Comparison of ENCODE assay signal across 9 mouse cellular contexts in genomic region chr7:16402968-16403948, GRCm38 (mm10). TPM values are rescaled to one million over a fixed set of nuclear protein-coding genes. Genes with fewer than 3 reads are reported as not detected.
DNase-seq lines count a peak whose midpoint lies in the region; ATAC-seq and TF ChIP-seq lines count a peak whose summit lies in the region.
"Had no signal": no experiment of that assay in that cellular context is flagged by ENCODE, and none has a peak within 500 bp of the region (broad histone marks: within the 10 kb centered on the region; RNA-seq: fewer than 3 reads in every experiment).

No protein-coding gene starts in this region.

- no peak for TF ChIP-seq CTCF in ES-Bruce4 (IDR thresholded peaks at IDR 0.05; ENCODE audit: low read depth, low read length)
- TF ChIP-seq CTCF in kidney, postnatal 0 days (IDR thresholded peaks at IDR 0.05; ENCODE audit: low read depth), result no peak

- peak overlapping the region; percentile 97 for H3K9ac ChIP-seq in ES-Bruce4 (ENCODE audit: low read depth, poor library complexity, severe bottlenecking)
- H3K9ac ChIP-seq in forebrain, embryonic 11.5 days (ENCODE audit: low read length), result peak overlapping the region; percentile 100
- peak overlapping the region; percentile 99 for H3K9ac ChIP-seq in kidney, postnatal 0 days (ENCODE audit: low read depth, low read length)
- H3K9ac ChIP-seq in stomach, embryonic 16.5 days (ENCODE audit: low read length), result peak overlapping the region; percentile 100

- peaks cover 1% of the 10 kb centered on the region for H3K4me1 ChIP-seq in ES-Bruce4 (ENCODE audit: control insufficient read depth, insufficient read depth, low read length)
- peaks cover 13% of the 10 kb centered on the region for H3K4me1 ChIP-seq in forebrain, embryonic 11.5 days (replicated peaks; ENCODE audit: control insufficient read depth, insufficient read depth, low read length)
- H3K4me1 ChIP-seq in kidney, postnatal 0 days (replicated peaks; ENCODE audit: insufficient read depth, low read length), result peaks cover 30% of the 10 kb centered on the region
- H3K4me1 ChIP-seq in midbrain, embryonic 10.5 days, result peaks cover 46% of the 10 kb centered on the region
- peaks cover 42% of the 10 kb centered on the region for H3K4me1 ChIP-seq in stomach, embryonic 16.5 days (ENCODE audit: control insufficient read depth, insufficient read depth, low read length)

- peaks cover 4% of the 10 kb centered on the region; the same call in 1 of the 2 replicates for H3K36me3 ChIP-seq in ES-Bruce4 (ENCODE audit: control insufficient read depth, insufficient read depth, low read length, poor library complexity, severe bottlenecking)
- H3K36me3 ChIP-seq in forebrain, embryonic 11.5 days (ENCODE audit: control insufficient read depth, insufficient read depth, low read length), result no peaks in the 10 kb centered on the region
- H3K36me3 ChIP-seq in kidney, postnatal 0 days (ENCODE audit: insufficient read depth, low read length), result no peaks in the 10 kb centered on the region
- H3K36me3 ChIP-seq in midbrain, embryonic 10.5 days, result peaks cover 32% of the 10 kb centered on the region
- H3K36me3 ChIP-seq in stomach, embryonic 16.5 days (ENCODE audit: control insufficient read depth, insufficient read depth, low read length), result no peaks in the 10 kb centered on the region

- 46% methylated on average over 21 of the region's 21 CpGs for WGBS in forebrain, embryonic 11.5 days
- 21% methylated on average over 21 of the region's 21 CpGs for WGBS in kidney, postnatal 0 days
- 58% methylated on average over 21 of the region's 21 CpGs for WGBS in midbrain, embryonic 10.5 days
- 15% methylated on average over 21 of the region's 21 CpGs for WGBS in stomach, embryonic 16.5 days

- DNase-seq in cerebellum, adult 9-10 months, result peak; percentile 48
- no peak for DNase-seq in cerebellum, adult 8-10 months
- DNase-seq in forebrain, embryonic 11.5 days (ENCODE audit: low spot score), result peak; percentile 57
- DNase-seq in kidney, postnatal 0 days (ENCODE audit: low spot score), result peak; percentile 57
- DNase-seq in midbrain, embryonic 10.5 days (ENCODE audit: low spot score), result peak; percentile 45
- DNase-seq in ovary, adult 18-20 months (ENCODE audit: low spot score), result no peak

- H3K27me3 ChIP-seq in ES-Bruce4 (ENCODE audit: control insufficient read depth, insufficient read depth, low read length, poor library complexity, severe bottlenecking), result no peaks in the 10 kb centered on the region
- H3K27me3 ChIP-seq in forebrain, embryonic 11.5 days (ENCODE audit: control insufficient read depth, insufficient read depth, low read length), result no peaks in the 10 kb centered on the region
- no peaks in the 10 kb centered on the region for H3K27me3 ChIP-seq in kidney, postnatal 0 days (ENCODE audit: insufficient read depth, low read length)
- no peaks in the 10 kb centered on the region for H3K27me3 ChIP-seq in midbrain, embryonic 10.5 days (ENCODE audit: low read depth, poor library complexity, severe bottlenecking)
- no peaks in the 10 kb centered on the region for H3K27me3 ChIP-seq in stomach, embryonic 16.5 days (ENCODE audit: control insufficient read depth, insufficient read depth, low read length)
- H3K27me3 ChIP-seq: Patski had no signal

- no peak for ATAC-seq in forebrain, embryonic 11.5 days (replicated peaks; ENCODE audit: low FRiP score)
- ATAC-seq in kidney, postnatal 0 days (replicated peaks; ENCODE audit: low FRiP score, low read depth), result no peak
- ATAC-seq in stomach, embryonic 16.5 days (ENCODE audit: insufficient read depth, low FRiP score), result no peak
- ATAC-seq: Patski had no signal

- TF ChIP-seq EP300 in ES-Bruce4 (IDR thresholded peaks at IDR 0.05; ENCODE audit: insufficient read depth, low read depth, low read length), result no peak

- no peak for TF ChIP-seq POLR2A in ES-Bruce4 (IDR thresholded peaks at IDR 0.05; ENCODE audit: insufficient read depth, low read length)

- H3K27ac ChIP-seq in ES-Bruce4 (ENCODE audit: insufficient read depth, low read length), result peak overlapping the region; percentile 5
- peak overlapping the region; percentile 100 for H3K27ac ChIP-seq in forebrain, embryonic 11.5 days (ENCODE audit: low read depth, low read length)
- peak overlapping the region; percentile 78 for H3K27ac ChIP-seq in kidney, postnatal 0 days
- peak overlapping the region; percentile 100 for H3K27ac ChIP-seq in midbrain, embryonic 10.5 days (replicated peaks)
- peak overlapping the region; percentile 100 for H3K27ac ChIP-seq in stomach, embryonic 16.5 days (ENCODE audit: low read length)

- H3K4me2 ChIP-seq in forebrain, embryonic 11.5 days (ENCODE audit: low read depth, low read length, severe bottlenecking), result peak overlapping the region; percentile 100
- peak overlapping the region; percentile 92 for H3K4me2 ChIP-seq in kidney, postnatal 0 days (ENCODE audit: low read length)
- peak overlapping the region; percentile 84 for H3K4me2 ChIP-seq in stomach, embryonic 16.5 days (ENCODE audit: low read depth, low read length)

- peak overlapping the region; percentile 49 for H3K4me3 ChIP-seq in ES-Bruce4 (ENCODE audit: low read depth, low read length)
- H3K4me3 ChIP-seq in forebrain, embryonic 11.5 days (ENCODE audit: low read depth, low read length), result peak overlapping the region; percentile 92
- H3K4me3 ChIP-seq in kidney, postnatal 0 days (replicated peaks; ENCODE audit: low read depth, low read length), result peak overlapping the region; percentile 83
- peak overlapping the region; percentile 89 for H3K4me3 ChIP-seq in midbrain, embryonic 10.5 days
- H3K4me3 ChIP-seq in stomach, embryonic 16.5 days (replicated peaks; ENCODE audit: low read length), result peak overlapping the region; percentile 95

- H3K9me3 ChIP-seq in ES-Bruce4 (replicated peaks; ENCODE audit: control insufficient read depth, insufficient read depth, low read length, poor library complexity, severe bottlenecking), result no peaks in the 10 kb centered on the region
- no peaks in the 10 kb centered on the region for H3K9me3 ChIP-seq in forebrain, embryonic 11.5 days (ENCODE audit: control insufficient read depth, low read length)
- no peaks in the 10 kb centered on the region for H3K9me3 ChIP-seq in kidney, postnatal 0 days (replicated peaks; ENCODE audit: low read length)
- H3K9me3 ChIP-seq in midbrain, embryonic 10.5 days (replicated peaks), result no peaks in the 10 kb centered on the region
- no peaks in the 10 kb centered on the region for H3K9me3 ChIP-seq in stomach, embryonic 16.5 days (replicated peaks; ENCODE audit: control insufficient read depth, low read length)

RNA-seq across cellular contexts. Expression of gene Zc3h4, which starts 2.5 kb away (rescaled TPM):
- polyA plus RNA-seq in ES-Bruce4 (2011; ENCODE audit: insufficient read depth, insufficient read length, low read depth, missing spikeins), result 48.3 and 51.2 TPM in 2 replicates
- 23.9 and 24.2 TPM in 2 replicates for polyA plus RNA-seq in forebrain, embryonic 11.5 days (2014; fragmentation: Nextera tagmentation; extraction: Ambion mirVana)
- 9.6 and 10.4 TPM in 2 replicates for polyA plus RNA-seq in kidney, postnatal 0 days (2015; fragmentation: Nextera tagmentation; extraction: Ambion mirVana)
- polyA plus RNA-seq in midbrain, embryonic 10.5 days (2016; fragmentation: Nextera tagmentation; extraction: Ambion mirVana), result 16.9 and 17.6 TPM in 2 replicates
- 9.7 and 10.4 TPM in 2 replicates for polyA plus RNA-seq in stomach, embryonic 16.5 days (2015; fragmentation: Nextera tagmentation; extraction: Ambion mirVana)

RNA-seq across cellular contexts. Expression of gene Sae1, which starts 15.7 kb away (rescaled TPM):
- 256 and 263 TPM in 2 replicates for polyA plus RNA-seq in ES-Bruce4 (2011; ENCODE audit: insufficient read depth, insufficient read length, low read depth, missing spikeins)
- polyA plus RNA-seq in forebrain, embryonic 11.5 days (2014; fragmentation: Nextera tagmentation; extraction: Ambion mirVana), result 427 and 437 TPM in 2 replicates
- 184 and 212 TPM in 2 replicates for polyA plus RNA-seq in kidney, postnatal 0 days (2015; fragmentation: Nextera tagmentation; extraction: Ambion mirVana)
- polyA plus RNA-seq in midbrain, embryonic 10.5 days (2016; fragmentation: Nextera tagmentation; extraction: Ambion mirVana), result 447 and 477 TPM in 2 replicates
- polyA plus RNA-seq in stomach, embryonic 16.5 days (2015; fragmentation: Nextera tagmentation; extraction: Ambion mirVana), result 256 and 262 TPM in 2 replicates

RNA-seq across cellular contexts. Expression of gene Tmem160, which starts 49.3 kb away (rescaled TPM):
- polyA plus RNA-seq in ES-Bruce4 (2011; ENCODE audit: insufficient read depth, insufficient read length, low read depth, missing spikeins), result 24.3 and 25.4 TPM in 2 replicates
- 48.6 and 52.1 TPM in 2 replicates for polyA plus RNA-seq in forebrain, embryonic 11.5 days (2014; fragmentation: Nextera tagmentation; extraction: Ambion mirVana)
- 74.2 and 81.9 TPM in 2 replicates for polyA plus RNA-seq in kidney, postnatal 0 days (2015; fragmentation: Nextera tagmentation; extraction: Ambion mirVana)
- polyA plus RNA-seq in midbrain, embryonic 10.5 days (2016; fragmentation: Nextera tagmentation; extraction: Ambion mirVana), result 54.5 and 64.7 TPM in 2 replicates
- 38.4 and 44.2 TPM in 2 replicates for polyA plus RNA-seq in stomach, embryonic 16.5 days (2015; fragmentation: Nextera tagmentation; extraction: Ambion mirVana)

Comparison
In these comparisons a context has a peak if more than half of its experiments do, and no peak if none do; other contexts are left out.
1. DNase-seq: peak in cerebellum, adult 9-10 months (single experiment), forebrain, embryonic 11.5 days (single experiment), kidney, postnatal 0 days (single experiment) and midbrain, embryonic 10.5 days (single experiment); none in cerebellum, adult 8-10 months (single experiment) and ovary, adult 18-20 months (single experiment).
2. H3K27ac ChIP-seq: peak in every context shown above with its lines; median percentile 100 in forebrain, embryonic 11.5 days; 100 in midbrain, embryonic 10.5 days; 100 in stomach, embryonic 16.5 days; 78 in kidney, postnatal 0 days; 5 in ES-Bruce4.
3. Peak in every context shown above with its lines, with median percentiles within 50 percentile points of each other: H3K4me3 ChIP-seq, H3K9ac ChIP-seq and H3K4me2 ChIP-seq.